Mouse (Mus musculus) kidney, adult 2 months (tissue): ENCODE measurements around the gene Rufy3. TPM values are rescaled to one million over a fixed set of nuclear protein-coding genes. Genes with fewer than 3 reads are reported as not detected.
"Not testable (repeated sequence)": the region's sequence is repeated elsewhere in the genome, so short reads cannot be mapped to it uniquely, and the experiment has no call there.

Source experiments
- DNase-seq: peaks from one replicate; pipeline ENCODE4 v3.0.0; 2021
- H3K27ac ChIP-seq: fragments of 200-500 bp; 2 replicates; pipeline ENCODE4 v1.5.1; 2012; ENCODE audit warnings: low read depth, low read length, control low read depth, inconsistent platforms; ENCODE audit not compliant: insufficient read depth
- H3K27me3 ChIP-seq: fragments of 200-500 bp; replicated peaks from 2 replicates; pipeline ENCODE4 v1.6.1; 2012; ENCODE audit warnings: mild to moderate bottlenecking, moderate library complexity, low read length, inconsistent platforms; ENCODE audit not compliant: control insufficient read depth, insufficient read depth
- H3K36me3 ChIP-seq: fragments of 200-500 bp; 2 replicates; pipeline ENCODE4 v1.6.1; 2012; ENCODE audit warnings: mild to moderate bottlenecking, moderate library complexity, low read length, inconsistent platforms; ENCODE audit not compliant: control insufficient read depth, insufficient read depth
- H3K4me1 ChIP-seq: fragments of 200-500 bp; 2 replicates; pipeline ENCODE4 v1.6.1; 2011; ENCODE audit warnings: low read length; ENCODE audit not compliant: control insufficient read depth, insufficient read depth
- H3K4me3 ChIP-seq: fragments of 200-500 bp; 2 replicates; pipeline ENCODE4 v1.5.1; 2011; ENCODE audit warnings: mild to moderate bottlenecking, low read depth, low read length, control low read depth; ENCODE audit not compliant: insufficient read depth
- CTCF ChIP-seq: fragments of 200-500 bp; conservative IDR thresholded peaks from 2 replicates; pipeline ENCODE4 v1.5.1; 2011; ENCODE audit warnings: low read depth, mild to moderate bottlenecking, control low read depth, low read length, moderate library complexity, mixed read lengths; ENCODE audit not compliant: insufficient read depth, insufficient read length
- POLR2A ChIP-seq: fragments of 200-500 bp; IDR thresholded peaks from one replicate; pipeline ENCODE4 v1.6.1; 2011; ENCODE audit warnings: low read depth, low read length, control low read depth
- WGBS: fragments of 180-500 bp; shearing (Covaris S2); methylation state at CpG from one replicate; pipeline ENCODE4 v1.1.7; 2018; 5-methylcytosine and 5-hydroxymethylcytosine counted together
- polyA plus RNA-seq: library from polyadenylated mRNA; depleted of rRNA; stranded (reverse); fragments of >200 nt; gene quantifications from 2 replicates; pipeline ENCODE4 v1.2.3, GENCODE M21; 2012; rRNA removed

Rufy3 gene
- polyA plus RNA-seq, result 21.2 and 24.0 TPM in 2 replicates

GRCm38 (mm10) chr5:88564501-88565147 lies at the start of gene Rufy3:
Gene Rufy3, plus strand, starts transcription at chr5:88565040.
- TF ChIP-seq CTCF (peak; percentile 52), POLR2A (no peak)
- DNase-seq, result peak; percentile 94
- peak within 1 kb of the TSS; percentile 97 for H3K27ac ChIP-seq

DNA sequence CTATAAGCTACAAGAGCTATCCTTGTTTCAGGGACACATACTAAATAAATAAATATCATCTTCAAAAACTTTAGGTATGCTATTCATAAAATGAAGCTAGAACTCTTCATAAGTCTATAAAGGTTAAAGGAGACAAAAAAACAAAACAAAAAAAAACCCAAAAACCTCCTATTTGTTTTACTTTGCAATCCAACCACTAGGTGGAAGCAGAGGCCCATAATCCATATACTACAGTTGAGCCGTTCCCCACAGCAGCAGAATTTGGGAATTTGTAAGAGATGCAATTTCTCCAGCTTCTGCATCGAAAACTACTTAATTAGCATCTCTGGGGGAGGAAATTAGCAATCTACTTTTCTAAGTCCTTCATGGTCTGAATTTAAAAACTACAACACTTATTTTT lies 45.6 kb upstream of the Rufy3 start:
- H3K4me3 ChIP-seq, result no peak overlapping the region
- TF ChIP-seq POLR2A (no peak), CTCF (no peak)
- DNase-seq, result peak; percentile 55
- H3K36me3 ChIP-seq, result no peaks in the 10 kb centered on the region
- no peaks in the 10 kb centered on the region for H3K27me3 ChIP-seq
- H3K27ac ChIP-seq, result no peak overlapping the region
- 0% methylated on average over 2 of the region's 2 CpGs for WGBS
- H3K4me1 ChIP-seq, result no peaks in the 10 kb centered on the region

More at GRCm38 (mm10) chr5:88564501-88565147, at the start of gene Rufy3:
- H3K4me3 ChIP-seq, result peak within 1 kb of the TSS; percentile 88
- no peaks in the 10 kb centered on the region; the same call in 1 of the 2 replicates for H3K36me3 ChIP-seq
- H3K27me3 ChIP-seq, result no peaks in the 10 kb centered on the region
- peaks cover 13% of the 10 kb centered on the region; the same call in 1 of the 2 replicates for H3K4me1 ChIP-seq
- WGBS, result 2% methylated on average over 62 of the region's 71 CpGs

GRCm38 (mm10) chr5:88527657-88528056 lies 37.2 kb upstream of the Rufy3 start, which contains the start of gene Jchain:
Gene Jchain, minus strand, starts transcription at chr5:88527891.
- DNase-seq, result no peak
- WGBS, result 88% methylated on average over 3 of the region's 3 CpGs
- no peak for TF ChIP-seq POLR2A
- TF ChIP-seq CTCF, result no peak
- no peaks in the 10 kb centered on the region for H3K36me3 ChIP-seq
- no peaks in the 10 kb centered on the region for H3K4me1 ChIP-seq
- H3K27ac ChIP-seq, result no peak within 1 kb of the TSS
- no peak within 1 kb of the TSS for H3K4me3 ChIP-seq
- H3K27me3 ChIP-seq, result no peaks in the 10 kb centered on the region

DNA sequence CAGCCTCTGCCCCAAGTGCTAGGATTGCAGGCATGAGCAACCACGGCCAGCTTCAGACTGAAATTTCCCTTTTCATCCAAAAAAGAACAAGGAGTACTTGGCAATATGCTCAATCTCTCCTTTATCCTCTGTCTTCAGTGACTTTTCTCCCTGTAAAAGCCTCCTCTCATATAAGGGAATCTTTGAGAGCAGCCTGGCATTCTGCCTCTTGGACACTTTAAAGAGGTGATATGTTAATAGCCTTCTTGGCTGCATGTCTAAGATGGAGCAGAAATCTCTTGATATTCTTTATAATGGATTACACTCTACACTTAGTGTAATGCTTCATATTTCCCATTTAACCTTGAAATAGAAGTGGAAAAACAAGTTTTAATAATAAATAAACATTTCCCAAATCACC lies 33.9 kb upstream of the Rufy3 start:
- TF ChIP-seq POLR2A (no peak), CTCF (no peak)
- Histone ChIP-seq H3K4me3 (no peak overlapping the region), H3K27me3 (no peaks in the 10 kb centered on the region), H3K4me1 (no peaks in the 10 kb centered on the region), H3K36me3 (no peaks in the 10 kb centered on the region), H3K27ac (no peak overlapping the region)
- DNase-seq, result no peak
- whole genome bisulfite sequencing, result 61% methylated on average over 1 of the region's 1 CpGs

DNA sequence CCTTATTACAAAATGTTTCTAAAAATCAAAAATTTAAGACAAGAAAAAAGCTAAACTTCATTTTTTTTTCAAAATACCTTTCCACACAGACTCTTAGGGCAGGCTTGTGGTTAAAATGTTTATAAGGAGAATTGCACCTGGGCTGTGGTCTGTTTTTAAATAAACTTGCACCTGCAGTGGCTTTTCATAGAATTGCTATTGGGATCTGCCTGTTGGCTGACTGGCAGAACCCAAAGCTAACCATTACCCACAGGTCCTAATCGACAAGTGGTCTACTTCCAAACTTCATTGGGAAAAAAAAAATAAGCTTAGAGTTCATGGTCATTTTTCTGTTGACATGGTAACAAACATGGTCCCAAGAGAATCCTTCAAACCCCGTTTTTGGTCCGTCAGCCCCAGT lies 30.1 kb upstream of the Rufy3 start:
- no peak for DNase-seq
- 70% methylated on average over 3 of the region's 3 CpGs for WGBS
- Histone ChIP-seq H3K36me3 (no peaks in the 10 kb centered on the region), H3K4me1 (no peaks in the 10 kb centered on the region), H3K27ac (no peak overlapping the region), H3K27me3 (no peaks in the 10 kb centered on the region), H3K4me3 (no peak overlapping the region)
- no peak for TF ChIP-seq POLR2A
- no peak for TF ChIP-seq CTCF

- H3K36me3 ChIP-seq, result no peaks in the 10 kb centered on the region
- H3K4me3 ChIP-seq, result no peak overlapping the region
- H3K27me3 ChIP-seq, result no peaks in the 10 kb centered on the region
- DNase-seq, result no peak
- no peak overlapping the region for H3K27ac ChIP-seq
- TF ChIP-seq POLR2A, result no peak
- TF ChIP-seq CTCF, result no peak
- H3K4me1 ChIP-seq, result no peaks in the 10 kb centered on the region
These were observed 24.0 kb upstream of the Rufy3 start for GRCm38 (mm10) chr5:88540845-88541244.

- Histone ChIP-seq H3K36me3 (no peaks in the 10 kb centered on the region), H3K4me1 (no peaks in the 10 kb centered on the region), H3K27ac (no peak overlapping the region), H3K27me3 (no peaks in the 10 kb centered on the region), H3K4me3 (no peak overlapping the region)
- DNase-seq, result peak; percentile 74
- 48% methylated on average over 5 of the region's 5 CpGs for WGBS
- TF ChIP-seq CTCF (0 out of 2 replicates have a peak, but pooled peaks have one; percentile 11), POLR2A (no peak)
These were observed 22.1 kb upstream of the Rufy3 start for GRCm38 (mm10) chr5:88542651-88543282.

DNA sequence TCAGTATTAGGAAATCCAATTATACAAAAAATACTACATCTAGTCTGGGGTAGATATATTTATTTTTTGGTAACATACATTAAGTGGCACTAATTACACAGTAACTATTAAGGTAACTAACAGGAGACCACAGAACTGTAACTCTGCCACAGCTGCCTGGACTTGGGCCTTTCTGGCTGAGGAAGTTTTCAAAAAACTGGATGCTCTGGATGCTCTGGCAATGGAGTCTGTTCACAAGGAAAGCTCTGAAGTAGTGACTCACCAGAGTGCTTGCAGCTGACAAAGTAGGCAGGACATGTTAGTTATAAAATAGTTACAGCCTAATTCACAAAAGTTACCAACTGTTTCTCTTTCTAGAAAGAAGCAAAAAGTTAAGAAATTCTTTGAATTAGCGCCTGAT lies 20.4 kb upstream of the Rufy3 start:
- H3K36me3 ChIP-seq, H3K27ac ChIP-seq, H3K27me3 ChIP-seq, H3K4me3 ChIP-seq, H3K4me1 ChIP-seq: not testable (repeated sequence)
- WGBS, result 87% methylated on average over 1 of the region's 1 CpGs
- peak; percentile 51 for DNase-seq
